Mouse (Mus musculus) liver, adult 2 months (tissue): ENCODE results near the gene 6030408B16Rik. TPM values are rescaled to one million over a fixed set of nuclear protein-coding genes. Genes with fewer than 3 reads are reported as not detected.

ENCODE experiments used
- DNase-seq: peaks from one replicate; pipeline ENCODE4 v3.0.0-alpha.2; 2011; ENCODE audit warnings: low read depth, low spot score; ENCODE audit errors: extremely low read depth
- H3K27ac ChIP-seq: fragments of 200-500 bp; replicated peaks from 2 replicates; pipeline ENCODE4 v1.5.1; 2012; ENCODE audit warnings: low read depth, mild to moderate bottlenecking, control low read depth, inconsistent platforms, low read length; ENCODE audit not compliant: insufficient read depth
- H3K27me3 ChIP-seq: fragments of 200-500 bp; 2 replicates; pipeline ENCODE4 v1.6.1; 2012; ENCODE audit warnings: mild to moderate bottlenecking, moderate library complexity, low read length, inconsistent platforms; ENCODE audit not compliant: control insufficient read depth, insufficient read depth
- H3K36me3 ChIP-seq: fragments of 200-500 bp; 2 replicates; pipeline ENCODE4 v1.6.1; 2012; ENCODE audit warnings: low read length, inconsistent platforms; ENCODE audit not compliant: control insufficient read depth, insufficient read depth
- H3K4me1 ChIP-seq: fragments of 200-500 bp; 2 replicates; pipeline ENCODE4 v1.6.1; 2011; ENCODE audit warnings: low read length; ENCODE audit not compliant: control insufficient read depth, insufficient read depth
- H3K4me3 ChIP-seq: fragments of 200-500 bp; 2 replicates; pipeline ENCODE4 v1.5.1; 2011; ENCODE audit warnings: low read depth, mild to moderate bottlenecking, control low read depth, low read length, moderate library complexity; ENCODE audit not compliant: insufficient read depth
- H3K79me2 ChIP-seq: fragments of 200-500 bp; 2 replicates; pipeline ENCODE4 v1.6.1; 2012; ENCODE audit warnings: inconsistent platforms, mild to moderate bottlenecking, low read length, moderate library complexity; ENCODE audit not compliant: control insufficient read depth, insufficient read depth
- H3K9ac ChIP-seq: fragments of 200-500 bp; 2 replicates; pipeline ENCODE4 v1.6.1; 2012; ENCODE audit warnings: low read depth, mild to moderate bottlenecking, control low read depth, inconsistent platforms, low read length
- CTCF ChIP-seq: fragments of 200-500 bp; IDR thresholded peaks from 2 replicates; pipeline ENCODE4 v1.5.1; 2011; ENCODE audit warnings: low read depth, low read length, control low read depth
- POLR2A ChIP-seq: fragments of 200-500 bp; IDR thresholded peaks from 2 replicates; pipeline ENCODE4 v1.6.1; 2011; ENCODE audit warnings: low read length, control low read depth; ENCODE audit not compliant: insufficient read depth; ENCODE audit errors: extremely low read depth
- WGBS: fragments of 180-500 bp; shearing (Covaris S2); methylation state at CpG from one replicate; pipeline ENCODE4 v1.1.7; 2018; 5-methylcytosine and 5-hydroxymethylcytosine counted together
- polyA plus RNA-seq: library from polyadenylated mRNA; depleted of rRNA; stranded (reverse); fragments of >200 nt; gene quantifications from 2 replicates; pipeline ENCODE4 v1.2.3, GENCODE M21; 2012
- total RNA-seq: library from RNA; depleted of rRNA; stranded (reverse); fragments of >200 nt; gene quantifications from 2 replicates; pipeline ENCODE4 v1.2.3, GENCODE M21; 2014

The 6030408B16Rik gene
- total and polyA plus RNA-seq, 2 experiments = not detected

GRCm38 (mm10) chr15:101296091-101296490 is 3.1 kb downstream of the 6030408B16Rik start:
- no peak for DNase-seq
- H3K36me3 ChIP-seq = peaks cover under 1% of the 10 kb centered on the region; the same call in 1 of the 2 replicates
- H3K9ac ChIP-seq = no peak overlapping the region
- no peaks in the 10 kb centered on the region for H3K27me3 ChIP-seq
- no peak overlapping the region for H3K4me3 ChIP-seq
- H3K27ac ChIP-seq = no peak overlapping the region
- 86% methylated on average over 11 of the region's 11 CpGs for WGBS
- no peaks in the 10 kb centered on the region; the same call in 1 of the 2 replicates for H3K4me1 ChIP-seq
- no peaks in the 10 kb centered on the region for H3K79me2 ChIP-seq
- TF ChIP-seq CTCF (no peak), POLR2A (no peak)

- TF ChIP-seq CTCF = no peak
- no peak for TF ChIP-seq POLR2A
- Histone ChIP-seq H3K9ac (no peak overlapping the region), H3K27me3 (no peaks in the 10 kb centered on the region), H3K79me2 (no peaks in the 10 kb centered on the region), H3K4me3 (no peak overlapping the region), H3K27ac (no peak overlapping the region), H3K36me3 (no peaks in the 10 kb centered on the region), H3K4me1 (no peaks in the 10 kb centered on the region; the same call in 1 of the 2 replicates)
- DNase-seq = no peak
- 52% methylated on average over 7 of the region's 7 CpGs for WGBS
These were observed 5.0 kb downstream of the 6030408B16Rik start for GRCm38 (mm10) chr15:101297988-101298387.

DNA sequence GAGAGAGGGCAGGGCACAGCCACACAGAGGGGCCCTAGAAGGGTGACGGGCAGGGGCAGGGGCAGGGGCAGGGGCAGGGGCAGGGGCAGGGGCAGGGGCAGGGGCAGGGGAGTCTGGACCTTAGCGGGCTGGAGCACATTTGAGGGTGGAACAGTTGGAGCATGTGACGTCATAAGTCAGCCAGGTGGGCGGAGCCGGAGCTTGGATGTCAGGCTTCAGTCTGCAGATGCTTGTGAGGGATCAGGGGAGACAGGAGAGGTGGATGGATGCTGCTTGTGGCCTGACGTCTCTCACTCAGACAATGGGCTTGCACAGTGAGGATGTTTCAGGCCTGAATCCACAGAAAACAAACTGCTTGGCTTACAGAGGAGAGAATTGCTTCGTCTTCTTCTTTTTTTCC is 5.5 kb downstream of the 6030408B16Rik start:
- no peak overlapping the region for H3K27ac ChIP-seq
- no peaks in the 10 kb centered on the region for H3K36me3 ChIP-seq
- no peak overlapping the region for H3K9ac ChIP-seq
- H3K27me3 ChIP-seq = no peaks in the 10 kb centered on the region
- TF ChIP-seq POLR2A (no peak), CTCF (no peak)
- 35% methylated on average over 7 of the region's 7 CpGs for WGBS
- no peaks in the 10 kb centered on the region; the same call in 1 of the 2 replicates for H3K4me1 ChIP-seq
- no peaks in the 10 kb centered on the region for H3K79me2 ChIP-seq
- H3K4me3 ChIP-seq = no peak overlapping the region
- DNase-seq = no peak

- Histone ChIP-seq H3K9ac (no peak overlapping the region), H3K27me3 (no peaks in the 10 kb centered on the region), H3K4me1 (no peaks in the 10 kb centered on the region; the same call in 1 of the 2 replicates), H3K36me3 (no peaks in the 10 kb centered on the region), H3K79me2 (no peaks in the 10 kb centered on the region), H3K27ac (no peak overlapping the region), H3K4me3 (no peak overlapping the region)
- 71% methylated on average over 14 of the region's 14 CpGs for WGBS
- TF ChIP-seq CTCF (no peak), POLR2A (no peak)
- DNase-seq = no peak
These were observed 6.5 kb downstream of the 6030408B16Rik start for GRCm38 (mm10) chr15:101299480-101299960.

DNA sequence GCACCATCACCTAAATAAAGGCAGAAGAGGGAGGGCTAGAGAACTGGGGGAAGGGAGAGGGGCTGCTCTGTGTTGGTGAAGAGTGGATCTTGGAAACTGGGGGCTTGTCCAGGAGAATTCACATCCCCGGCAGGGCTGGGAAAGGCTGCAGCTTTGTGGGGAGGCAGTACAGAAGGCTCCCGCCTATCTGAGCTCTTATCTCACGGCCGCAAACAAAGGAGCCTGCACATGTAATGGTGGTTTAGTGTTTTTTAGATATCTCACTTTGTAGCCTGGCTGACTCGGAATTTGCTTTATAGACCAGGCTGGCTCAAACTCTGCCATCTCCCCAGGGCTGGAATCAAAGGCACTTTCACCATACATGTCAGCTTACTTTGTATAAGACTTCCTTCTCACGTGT is 7.1 kb downstream of the 6030408B16Rik start:
- no peaks in the 10 kb centered on the region; the same call in 1 of the 2 replicates for H3K4me1 ChIP-seq
- no peaks in the 10 kb centered on the region for H3K36me3 ChIP-seq
- H3K27me3 ChIP-seq = no peaks in the 10 kb centered on the region
- no peak for DNase-seq
- WGBS = 65% methylated on average over 6 of the region's 6 CpGs
- no peaks in the 10 kb centered on the region for H3K79me2 ChIP-seq
- H3K27ac ChIP-seq = no peak overlapping the region
- no peak overlapping the region for H3K9ac ChIP-seq
- H3K4me3 ChIP-seq = no peak overlapping the region
- no peak for TF ChIP-seq POLR2A
- TF ChIP-seq CTCF = no peak

DNA sequence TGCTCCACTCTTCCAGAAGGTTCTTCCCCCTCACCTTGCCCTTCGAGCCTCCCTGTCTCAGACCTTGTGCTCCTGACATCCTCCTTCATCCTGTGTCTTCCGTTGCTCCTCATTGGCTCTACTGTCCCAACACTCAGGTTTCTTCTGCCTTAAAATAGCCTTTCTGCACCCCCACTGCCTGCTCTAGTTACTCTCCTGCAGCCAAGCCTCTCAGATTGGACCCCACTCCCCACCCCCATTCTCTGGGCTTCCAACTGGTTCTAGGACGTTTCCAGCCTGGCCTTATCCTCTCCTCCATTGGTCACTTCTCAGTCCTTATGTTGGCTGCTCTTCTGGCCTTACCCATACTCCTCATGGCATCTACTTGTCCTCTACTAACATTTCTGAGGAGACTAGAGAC is 9.2 kb downstream of the 6030408B16Rik start:
- H3K4me1 ChIP-seq = no peaks in the 10 kb centered on the region; the same call in 1 of the 2 replicates
- 88% methylated on average over 3 of the region's 3 CpGs for WGBS
- no peaks in the 10 kb centered on the region for H3K27me3 ChIP-seq

More for the DNA sequence above, 9.2 kb downstream of the 6030408B16Rik start:
- H3K9ac ChIP-seq = no peak overlapping the region
- H3K79me2 ChIP-seq = no peaks in the 10 kb centered on the region
- H3K4me3 ChIP-seq = no peak overlapping the region
- DNase-seq = no peak
- TF ChIP-seq CTCF = no peak
- no peak for TF ChIP-seq POLR2A
- H3K27ac ChIP-seq = no peak overlapping the region
- H3K36me3 ChIP-seq = no peaks in the 10 kb centered on the region
